Mouse (Mus musculus) midbrain, embryonic 12.5 days (tissue): ENCODE measurements around the gene Tgfbr2. TPM values are rescaled to one million over a fixed set of nuclear protein-coding genes. Genes with fewer than 3 reads are reported as not detected.

Source experiments
- ATAC-seq: fragments of 200-750 bp; cut with Nextera tagmentation; 2 replicates; pipeline ENCODE4 v1.8.0; 2017; ENCODE audit warnings: low read depth, moderate TSS enrichment, moderate library complexity; ENCODE audit not compliant: low FRiP score
- H3K27ac ChIP-seq: fragments of 300-500 bp; sonication (generic); replicated peaks from 2 replicates; pipeline ENCODE4 v1.5.1; 2016; ENCODE audit warnings: mild to moderate bottlenecking
- H3K27me3 ChIP-seq: fragments of 300-500 bp; sonication (generic); 2 replicates; pipeline ENCODE4 v1.6.1; 2016; ENCODE audit warnings: mild to moderate bottlenecking
- H3K36me3 ChIP-seq: fragments of 300-500 bp; sonication (generic); 2 replicates; pipeline ENCODE4 v1.6.1; 2016
- H3K4me1 ChIP-seq: fragments of 300-500 bp; sonication (generic); 2 replicates; pipeline ENCODE4 v1.6.1; 2016
- H3K4me2 ChIP-seq: fragments of 300-500 bp; sonication (generic); replicated peaks from 2 replicates; pipeline ENCODE4 v1.6.1; 2016; ENCODE audit warnings: mild to moderate bottlenecking, moderate library complexity
- H3K4me3 ChIP-seq: fragments of 300-500 bp; sonication (generic); 2 replicates; pipeline ENCODE4 v1.5.1; 2016; ENCODE audit warnings: mild to moderate bottlenecking
- H3K9ac ChIP-seq: fragments of 300-500 bp; sonication (generic); replicated peaks from 2 replicates; pipeline ENCODE4 v1.6.1; 2016; ENCODE audit warnings: mild to moderate bottlenecking, moderate library complexity
- H3K9me3 ChIP-seq: fragments of 300-500 bp; sonication (generic); 2 replicates; pipeline ENCODE4 v1.6.1; 2016; ENCODE audit warnings: mild to moderate bottlenecking
- WGBS: fragments of 180-500 bp; shearing (Covaris S2); methylation state at CpG from one replicate; pipeline ENCODE4 v1.1.7; 2016; 5-methylcytosine and 5-hydroxymethylcytosine counted together
- polyA plus RNA-seq: library from polyadenylated mRNA; unstranded; fragments of >200 nt; fragmentation: Nextera tagmentation; extraction: Ambion mirVana; gene quantifications from 2 replicates; pipeline ENCODE4 v1.2.1, GENCODE M21; 2016

Gene Tgfbr2
- polyA plus RNA-seq, 1 experiment from 2014 or later, result 14.1 TPM

- H3K27ac ChIP-seq, result no peak overlapping the region; the same call in 1 of the 2 replicates
- H3K4me3 ChIP-seq, result no peak overlapping the region
- ATAC-seq, result no peak
- no peaks in the 10 kb centered on the region for H3K27me3 ChIP-seq
- WGBS, result 59% methylated on average over 9 of the region's 9 CpGs
- no peak overlapping the region for H3K9ac ChIP-seq
- no peaks in the 10 kb centered on the region for H3K9me3 ChIP-seq
- H3K4me1 ChIP-seq, result peaks cover 7% of the 10 kb centered on the region
- no peak overlapping the region for H3K4me2 ChIP-seq
- H3K36me3 ChIP-seq, result no peaks in the 10 kb centered on the region
Observed at GRCm38 (mm10) chr9:116146235-116146634, 28.9 kb downstream of the Tgfbr2 start.

GRCm38 (mm10) chr9:116145231-116145641 is 29.9 kb downstream of the Tgfbr2 start:
- no peak overlapping the region for H3K9ac ChIP-seq
- 57% methylated on average over 10 of the region's 10 CpGs for WGBS
- no peaks in the 10 kb centered on the region for H3K9me3 ChIP-seq
- H3K4me1 ChIP-seq, result peaks cover 3% of the 10 kb centered on the region
- no peaks in the 10 kb centered on the region for H3K36me3 ChIP-seq
- H3K4me3 ChIP-seq, result no peak overlapping the region
- no peak overlapping the region for H3K27ac ChIP-seq
- ATAC-seq, result no peak
- no peaks in the 10 kb centered on the region for H3K27me3 ChIP-seq
- no peak overlapping the region for H3K4me2 ChIP-seq

- Histone ChIP-seq H3K4me1 (peaks cover 6% of the 10 kb centered on the region; the same call in 1 of the 2 replicates), H3K4me3 (no peak overlapping the region), H3K27me3 (no peaks in the 10 kb centered on the region), H3K4me2 (no peak overlapping the region), H3K9ac (no peak overlapping the region), H3K36me3 (no peaks in the 10 kb centered on the region), H3K9me3 (no peaks in the 10 kb centered on the region), H3K27ac (no peak overlapping the region)
- WGBS, result 92% methylated on average over 6 of the region's 6 CpGs
- no peak for ATAC-seq
Observed at GRCm38 (mm10) chr9:116140422-116140821, 34.7 kb downstream of the Tgfbr2 start.

- 84% methylated on average over 7 of the region's 7 CpGs for WGBS
- Histone ChIP-seq H3K9me3 (no peaks in the 10 kb centered on the region), H3K36me3 (no peaks in the 10 kb centered on the region), H3K4me1 (peaks cover 6% of the 10 kb centered on the region; the same call in 1 of the 2 replicates), H3K27me3 (no peaks in the 10 kb centered on the region), H3K4me3 (no peak overlapping the region), H3K27ac (no peak overlapping the region), H3K9ac (no peak overlapping the region), H3K4me2 (no peak overlapping the region)
- ATAC-seq, result no peak
Observed at GRCm38 (mm10) chr9:116139549-116139948, 35.6 kb downstream of the Tgfbr2 start.

- Histone ChIP-seq H3K9ac (no peak overlapping the region), H3K36me3 (no peaks in the 10 kb centered on the region), H3K4me2 (no peak overlapping the region), H3K4me1 (peaks cover 6% of the 10 kb centered on the region; the same call in 1 of the 2 replicates), H3K4me3 (no peak overlapping the region), H3K9me3 (no peaks in the 10 kb centered on the region), H3K27ac (no peak overlapping the region; the same call in 1 of the 2 replicates), H3K27me3 (no peaks in the 10 kb centered on the region)
- peak; percentile 60; the same call in 1 of the 2 replicates for ATAC-seq
- WGBS, result 64% methylated on average over 11 of the region's 11 CpGs
Observed at GRCm38 (mm10) chr9:116138595-116139134, 36.5 kb downstream of the Tgfbr2 start.

- no peak overlapping the region for H3K4me3 ChIP-seq
- H3K4me1 ChIP-seq, result peaks cover 6% of the 10 kb centered on the region; the same call in 1 of the 2 replicates
Observed at GRCm38 (mm10) chr9:116137645-116138044, 37.5 kb downstream of the Tgfbr2 start.

GRCm38 (mm10) chr9:116136811-116137210 is 38.3 kb downstream of the Tgfbr2 start:
- H3K4me1 ChIP-seq, result peaks cover 6% of the 10 kb centered on the region; the same call in 1 of the 2 replicates
- no peak overlapping the region for H3K4me3 ChIP-seq
- no peak overlapping the region for H3K9ac ChIP-seq
- H3K36me3 ChIP-seq, result no peaks in the 10 kb centered on the region
- H3K27me3 ChIP-seq, result no peaks in the 10 kb centered on the region
- no peak overlapping the region for H3K27ac ChIP-seq
- 76% methylated on average over 5 of the region's 5 CpGs for WGBS
- H3K4me2 ChIP-seq, result no peak overlapping the region
- no peak for ATAC-seq
- no peaks in the 10 kb centered on the region for H3K9me3 ChIP-seq

More at GRCm38 (mm10) chr9:116137645-116138044, 37.5 kb downstream of the Tgfbr2 start:
- Histone ChIP-seq H3K27ac (no peak overlapping the region), H3K9me3 (no peaks in the 10 kb centered on the region), H3K4me2 (no peak overlapping the region), H3K27me3 (no peaks in the 10 kb centered on the region), H3K9ac (no peak overlapping the region), H3K36me3 (no peaks in the 10 kb centered on the region)
- WGBS, result 86% methylated on average over 3 of the region's 3 CpGs
- no peak for ATAC-seq

GRCm38 (mm10) chr9:116136146-116136545 is 39.0 kb downstream of the Tgfbr2 start:
- H3K9me3 ChIP-seq, result no peaks in the 10 kb centered on the region
- H3K27ac ChIP-seq, result no peak overlapping the region
- H3K4me1 ChIP-seq, result peaks cover 6% of the 10 kb centered on the region; the same call in 1 of the 2 replicates
- WGBS, result 75% methylated on average over 6 of the region's 6 CpGs
- no peak overlapping the region for H3K4me2 ChIP-seq
- no peak overlapping the region for H3K4me3 ChIP-seq
- H3K36me3 ChIP-seq, result no peaks in the 10 kb centered on the region
- H3K27me3 ChIP-seq, result no peaks in the 10 kb centered on the region
- no peak overlapping the region for H3K9ac ChIP-seq
- no peak for ATAC-seq

GRCm38 (mm10) chr9:116134488-116134887 is 40.7 kb downstream of the Tgfbr2 start:
- peaks cover 6% of the 10 kb centered on the region; the same call in 1 of the 2 replicates for H3K4me1 ChIP-seq
- 84% methylated on average over 2 of the region's 2 CpGs for WGBS
- H3K9ac ChIP-seq, result no peak overlapping the region
- H3K36me3 ChIP-seq, result no peaks in the 10 kb centered on the region
- no peaks in the 10 kb centered on the region for H3K27me3 ChIP-seq
- H3K4me3 ChIP-seq, result no peak overlapping the region
- no peak overlapping the region for H3K4me2 ChIP-seq
- no peak overlapping the region for H3K27ac ChIP-seq
- no peaks in the 10 kb centered on the region for H3K9me3 ChIP-seq
- ATAC-seq, result no peak

- Histone ChIP-seq H3K27me3 (no peaks in the 10 kb centered on the region), H3K27ac (no peak overlapping the region), H3K4me3 (no peak overlapping the region), H3K36me3 (no peaks in the 10 kb centered on the region), H3K4me1 (peaks cover 6% of the 10 kb centered on the region; the same call in 1 of the 2 replicates), H3K9ac (no peak overlapping the region), H3K4me2 (no peak overlapping the region), H3K9me3 (no peaks in the 10 kb centered on the region)
- no peak for ATAC-seq
- WGBS, result 78% methylated on average over 6 of the region's 6 CpGs
Observed at GRCm38 (mm10) chr9:116133312-116133980, 41.7 kb downstream of the Tgfbr2 start.

GRCm38 (mm10) chr9:116128886-116129285 is 46.3 kb downstream of the Tgfbr2 start:
- WGBS, result 65% methylated on average over 3 of the region's 3 CpGs
- Histone ChIP-seq H3K9ac (no peak overlapping the region), H3K9me3 (no peaks in the 10 kb centered on the region), H3K4me3 (no peak overlapping the region), H3K27me3 (no peaks in the 10 kb centered on the region), H3K27ac (no peak overlapping the region), H3K4me2 (no peak overlapping the region), H3K36me3 (no peaks in the 10 kb centered on the region), H3K4me1 (peaks cover 3% of the 10 kb centered on the region; the same call in 1 of the 2 replicates)
- no peak for ATAC-seq

- Histone ChIP-seq H3K27ac (no peak overlapping the region), H3K4me1 (peaks cover 3% of the 10 kb centered on the region; the same call in 1 of the 2 replicates), H3K4me2 (no peak overlapping the region), H3K9me3 (no peaks in the 10 kb centered on the region), H3K4me3 (no peak overlapping the region), H3K36me3 (no peaks in the 10 kb centered on the region), H3K27me3 (no peaks in the 10 kb centered on the region), H3K9ac (no peak overlapping the region)
- 93% methylated on average over 2 of the region's 2 CpGs for WGBS
- ATAC-seq, result no peak
Observed at GRCm38 (mm10) chr9:116128311-116128710, 46.8 kb downstream of the Tgfbr2 start.
